Mouse (Mus musculus) cortical plate, adult 2 months (tissue): ENCODE data around the gene Emilin2.

Experiments
- CTCF ChIP-seq: fragments of 200-500 bp; IDR thresholded peaks from 2 replicates; pipeline ENCODE4 v1.5.1; 2011; ENCODE audit warnings: mild to moderate bottlenecking, control low read depth, low read length; ENCODE audit not compliant: insufficient read depth; ENCODE audit errors: extremely low read depth
- POLR2A ChIP-seq: fragments of 200-500 bp; IDR thresholded peaks from 2 replicates; pipeline ENCODE4 v1.6.1; 2011; ENCODE audit warnings: mild to moderate bottlenecking, low read length, control low read depth; ENCODE audit not compliant: insufficient read depth; ENCODE audit errors: extremely low read depth

DNA sequence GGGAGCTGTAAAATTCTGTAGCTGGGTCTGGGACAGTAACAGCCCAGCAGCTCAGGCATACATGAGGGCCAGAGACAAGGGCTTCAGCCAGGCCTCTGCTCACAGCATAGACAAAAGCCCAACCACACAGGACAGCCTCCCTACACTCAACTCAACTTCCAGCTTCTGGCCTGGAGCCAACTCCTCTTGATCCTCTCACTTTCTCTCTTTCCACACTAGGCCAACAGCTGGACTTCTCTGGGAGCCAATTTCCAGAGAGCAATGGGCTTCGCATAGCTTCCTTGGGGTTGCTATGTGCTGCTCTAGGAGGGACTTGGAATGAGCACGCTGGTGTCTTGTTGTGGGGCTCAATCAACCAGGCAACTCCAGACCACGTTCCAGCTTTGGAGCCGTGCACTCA, 28.5 kb downstream of the Emilin2 start:
- TF ChIP-seq CTCF (no peak), POLR2A (no peak)
